Mouse (Mus musculus): ENCODE measurements at regions not wholly inside any gene's neighbourhood (a gene's known extent, or its start where the extent isn't known, plus 50 kb on each side); places are given as distances from the start of the nearest gene placed in this dataset.

GRCm38 (mm10) chr10:98372561-98372960 is 541.6 kb upstream of the Atp2b1 start:
- H3K9me3 ChIP-seq (ENCODE audit: low read length), result no peaks in the 10 kb centered on the region
- no peak overlapping the region for H3K9ac ChIP-seq (replicated peaks; ENCODE audit: low read length)
- H3K4me1 ChIP-seq (ENCODE audit: insufficient read depth, low read length), result peaks cover 7% of the 10 kb centered on the region; the same call in 1 of the 2 replicates
- H3K27ac ChIP-seq (ENCODE audit: low read length), result no peak overlapping the region
- H3K4me2 ChIP-seq (replicated peaks; ENCODE audit: low read depth, low read length), result no peak overlapping the region
- no peak overlapping the region for H3K4me3 ChIP-seq (ENCODE audit: low read length)
- no peak for ATAC-seq (ENCODE audit: low FRiP score, low TSS enrichment)
- WGBS, result 65% methylated on average over 4 of the region's 4 CpGs
- no peaks in the 10 kb centered on the region for H3K27me3 ChIP-seq (ENCODE audit: insufficient read depth, low read length)
- no peaks in the 10 kb centered on the region for H3K36me3 ChIP-seq (ENCODE audit: insufficient read depth, low read length)

DNA sequence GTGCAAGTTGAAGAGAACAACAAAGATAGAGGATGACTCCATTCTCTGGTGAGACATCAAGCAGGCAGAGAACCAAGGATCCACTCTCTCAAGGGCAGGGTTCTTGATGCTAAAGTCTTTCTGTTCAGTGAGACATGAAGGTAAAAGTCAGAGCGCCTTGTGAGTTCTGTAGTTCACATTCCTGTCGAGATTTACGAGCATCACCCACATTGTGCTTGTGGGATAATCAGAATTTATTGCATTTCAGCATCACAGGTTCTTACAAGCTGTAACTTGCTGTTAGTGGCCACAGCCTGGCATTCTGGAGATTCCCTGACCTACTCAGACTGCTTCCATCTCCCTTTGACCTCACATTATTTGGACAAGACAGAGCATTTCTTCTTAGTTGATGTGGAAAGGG is 540.9 kb upstream of the Atp2b1 start:
- Histone ChIP-seq H3K4me2 (replicated peaks; ENCODE audit: low read depth, low read length) (no peak overlapping the region), H3K9me3 (ENCODE audit: low read length) (no peaks in the 10 kb centered on the region), H3K4me3 (ENCODE audit: low read length) (no peak overlapping the region), H3K27ac (ENCODE audit: low read length) (no peak overlapping the region), H3K4me1 (ENCODE audit: insufficient read depth, low read length) (peaks cover 7% of the 10 kb centered on the region; the same call in 1 of the 2 replicates), H3K9ac (replicated peaks; ENCODE audit: low read length) (no peak overlapping the region), H3K27me3 (ENCODE audit: insufficient read depth, low read length) (no peaks in the 10 kb centered on the region), H3K36me3 (ENCODE audit: insufficient read depth, low read length) (no peaks in the 10 kb centered on the region)
- WGBS, result 24% methylated on average over 3 of the region's 3 CpGs
- no peak for ATAC-seq (ENCODE audit: low FRiP score, low TSS enrichment)

GRCm38 (mm10) chr10:98374684-98375083 is 539.5 kb upstream of the Atp2b1 start:
- ATAC-seq (ENCODE audit: low FRiP score, low TSS enrichment), result no peak
- no peak overlapping the region for H3K4me3 ChIP-seq (ENCODE audit: low read length)
- no peak overlapping the region for H3K27ac ChIP-seq (ENCODE audit: low read length)
- H3K9me3 ChIP-seq (ENCODE audit: low read length), result no peaks in the 10 kb centered on the region
- no peak overlapping the region for H3K4me2 ChIP-seq (replicated peaks; ENCODE audit: low read depth, low read length)
- H3K36me3 ChIP-seq (ENCODE audit: insufficient read depth, low read length), result no peaks in the 10 kb centered on the region
- peaks cover 7% of the 10 kb centered on the region; the same call in 1 of the 2 replicates for H3K4me1 ChIP-seq (ENCODE audit: insufficient read depth, low read length)
- no peak overlapping the region for H3K9ac ChIP-seq (replicated peaks; ENCODE audit: low read length)
- H3K27me3 ChIP-seq (ENCODE audit: insufficient read depth, low read length), result no peaks in the 10 kb centered on the region

GRCm38 (mm10) chr10:98388543-98388942 is 525.7 kb upstream of the Atp2b1 start:
- H3K27ac ChIP-seq (ENCODE audit: low read length), result no peak overlapping the region
- no peak overlapping the region for H3K4me3 ChIP-seq (ENCODE audit: low read length)
- no peaks in the 10 kb centered on the region for H3K4me1 ChIP-seq (ENCODE audit: insufficient read depth, low read length)
- H3K9ac ChIP-seq (replicated peaks; ENCODE audit: low read length), result no peak overlapping the region
- H3K4me2 ChIP-seq (replicated peaks; ENCODE audit: low read depth, low read length), result no peak overlapping the region
- H3K27me3 ChIP-seq (ENCODE audit: insufficient read depth, low read length), result no peaks in the 10 kb centered on the region
- no peaks in the 10 kb centered on the region for H3K9me3 ChIP-seq (ENCODE audit: low read length)
- ATAC-seq (ENCODE audit: low FRiP score, low TSS enrichment), result no peak
- H3K36me3 ChIP-seq (ENCODE audit: insufficient read depth, low read length), result no peaks in the 10 kb centered on the region

DNA sequence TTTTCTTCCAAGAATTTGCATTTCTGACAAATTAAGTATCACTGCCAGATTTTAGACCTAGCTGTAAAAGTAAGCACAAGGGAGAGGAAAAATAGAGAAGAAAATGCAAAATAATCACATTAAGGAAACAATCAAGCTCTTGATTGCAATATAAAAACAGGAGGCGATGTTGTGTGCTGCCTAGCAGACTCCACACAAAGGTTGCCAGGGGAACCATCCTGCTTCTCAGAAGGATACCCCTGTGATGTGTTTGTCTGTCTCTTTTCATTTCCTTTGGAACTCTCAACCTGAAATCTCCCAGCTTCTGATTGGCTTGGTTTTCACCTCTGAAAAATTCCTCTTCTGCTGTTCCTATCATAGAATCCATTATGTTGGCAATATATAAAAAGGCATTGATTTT is 514.3 kb upstream of the Atp2b1 start:
- H3K36me3 ChIP-seq (ENCODE audit: insufficient read depth, low read length), result no peaks in the 10 kb centered on the region
- no peak overlapping the region for H3K9ac ChIP-seq (replicated peaks; ENCODE audit: low read length)
- no peaks in the 10 kb centered on the region for H3K9me3 ChIP-seq (ENCODE audit: low read length)
- ATAC-seq (ENCODE audit: low FRiP score, low TSS enrichment), result no peak
- H3K27me3 ChIP-seq (ENCODE audit: insufficient read depth, low read length), result no peaks in the 10 kb centered on the region
- no peaks in the 10 kb centered on the region for H3K4me1 ChIP-seq (ENCODE audit: insufficient read depth, low read length)
- no peak overlapping the region for H3K4me2 ChIP-seq (replicated peaks; ENCODE audit: low read depth, low read length)
- no peak overlapping the region for H3K27ac ChIP-seq (ENCODE audit: low read length)
- 81% methylated on average over 1 of the region's 1 CpGs for WGBS
- no peak overlapping the region for H3K4me3 ChIP-seq (ENCODE audit: low read length)

GRCm38 (mm10) chr10:98417807-98418743 is 496.1 kb upstream of the Atp2b1 start:
- no peak overlapping the region for H3K27ac ChIP-seq (ENCODE audit: low read length)
- no peak overlapping the region for H3K4me2 ChIP-seq (replicated peaks; ENCODE audit: low read depth, low read length)
- no peaks in the 10 kb centered on the region for H3K36me3 ChIP-seq (ENCODE audit: insufficient read depth, low read length)
- ATAC-seq (ENCODE audit: low FRiP score, low TSS enrichment), result no peak
- H3K27me3 ChIP-seq (ENCODE audit: insufficient read depth, low read length), result no peaks in the 10 kb centered on the region
- no peak overlapping the region for H3K9ac ChIP-seq (replicated peaks; ENCODE audit: low read length)
- no peaks in the 10 kb centered on the region for H3K4me1 ChIP-seq (ENCODE audit: insufficient read depth, low read length)
- H3K4me3 ChIP-seq (ENCODE audit: low read length), result no peak overlapping the region
- whole genome bisulfite sequencing, result 80% methylated on average over 16 of the region's 17 CpGs
- H3K9me3 ChIP-seq (ENCODE audit: low read length), result no peaks in the 10 kb centered on the region

GRCm38 (mm10) chr10:98424450-98424849 is 489.8 kb upstream of the Atp2b1 start:
- no peaks in the 10 kb centered on the region for H3K9me3 ChIP-seq (ENCODE audit: low read length)
- H3K4me2 ChIP-seq (replicated peaks; ENCODE audit: low read depth, low read length), result no peak overlapping the region
- H3K4me1 ChIP-seq (ENCODE audit: insufficient read depth, low read length), result no peaks in the 10 kb centered on the region
- no peak overlapping the region for H3K4me3 ChIP-seq (ENCODE audit: low read length)
- 97% methylated on average over 1 of the region's 1 CpGs for WGBS
- H3K27ac ChIP-seq (ENCODE audit: low read length), result no peak overlapping the region
- H3K36me3 ChIP-seq (ENCODE audit: insufficient read depth, low read length), result no peaks in the 10 kb centered on the region
- no peak overlapping the region for H3K9ac ChIP-seq (replicated peaks; ENCODE audit: low read length)
- ATAC-seq (ENCODE audit: low FRiP score, low TSS enrichment), result no peak
- no peaks in the 10 kb centered on the region for H3K27me3 ChIP-seq (ENCODE audit: insufficient read depth, low read length)

GRCm38 (mm10) chr10:98434974-98435373 is 479.2 kb upstream of the Atp2b1 start:
- 93% methylated on average over 3 of the region's 3 CpGs for WGBS

DNA sequence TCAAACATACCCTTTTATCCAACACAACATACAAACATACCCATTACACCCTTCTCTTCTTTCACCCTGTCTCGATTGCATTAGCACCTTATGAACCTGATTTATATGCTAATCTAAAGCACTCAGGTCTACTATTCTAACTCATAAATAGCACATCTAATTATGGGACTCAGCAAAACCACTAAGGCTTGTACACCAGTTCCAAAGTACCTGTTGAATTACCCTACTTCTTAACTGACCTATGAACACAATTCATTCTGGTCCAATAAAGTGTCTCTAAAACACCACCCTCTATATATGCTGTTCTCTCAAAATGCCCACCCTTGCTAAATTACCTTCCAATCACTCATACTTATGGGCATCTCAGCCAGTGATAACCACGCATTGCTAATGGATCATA is 452.7 kb upstream of the Atp2b1 start:
- no peak for ATAC-seq (ENCODE audit: low FRiP score, low TSS enrichment)
- Histone ChIP-seq H3K27me3 (ENCODE audit: insufficient read depth, low read length) (no peaks in the 10 kb centered on the region), H3K27ac (ENCODE audit: low read length) (no peak overlapping the region), H3K36me3 (ENCODE audit: insufficient read depth, low read length) (no peaks in the 10 kb centered on the region), H3K4me1 (ENCODE audit: insufficient read depth, low read length) (no peaks in the 10 kb centered on the region), H3K4me3 (ENCODE audit: low read length) (no peak overlapping the region), H3K9ac (replicated peaks; ENCODE audit: low read length) (no peak overlapping the region), H3K9me3 (ENCODE audit: low read length) (no peaks in the 10 kb centered on the region), H3K4me2 (replicated peaks; ENCODE audit: low read depth, low read length) (no peak overlapping the region)
- WGBS, result 86% methylated on average over 2 of the region's 2 CpGs

More at GRCm38 (mm10) chr10:98434974-98435373, 479.2 kb upstream of the Atp2b1 start:
- Histone ChIP-seq H3K4me2 (replicated peaks; ENCODE audit: low read depth, low read length) (no peak overlapping the region), H3K4me1 (ENCODE audit: insufficient read depth, low read length) (no peaks in the 10 kb centered on the region), H3K9me3 (ENCODE audit: low read length) (no peaks in the 10 kb centered on the region), H3K36me3 (ENCODE audit: insufficient read depth, low read length) (no peaks in the 10 kb centered on the region), H3K9ac (replicated peaks; ENCODE audit: low read length) (no peak overlapping the region), H3K27me3 (ENCODE audit: insufficient read depth, low read length) (no peaks in the 10 kb centered on the region), H3K4me3 (ENCODE audit: low read length) (no peak overlapping the region), H3K27ac (ENCODE audit: low read length) (no peak overlapping the region)
- ATAC-seq (ENCODE audit: low FRiP score, low TSS enrichment), result no peak

DNA sequence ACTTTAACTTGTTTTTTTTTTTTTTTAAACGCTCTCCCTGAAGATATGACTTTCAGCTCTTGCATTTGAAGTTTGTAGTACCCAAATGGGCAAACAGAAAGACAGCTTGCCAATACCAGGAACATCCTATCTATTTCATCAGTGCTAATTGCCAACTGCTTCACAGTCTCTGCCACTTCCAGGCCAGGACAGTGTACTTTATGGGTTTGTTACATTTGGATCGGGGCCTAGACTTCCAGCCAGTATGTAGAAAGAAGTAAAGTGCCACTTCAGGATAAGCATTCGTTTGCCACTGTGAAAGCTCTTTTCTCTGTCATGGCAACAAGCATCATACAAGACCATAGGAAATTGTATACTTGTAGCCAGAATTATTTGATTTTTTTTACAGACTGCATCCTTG is 439.6 kb upstream of the Atp2b1 start:
- Histone ChIP-seq H3K27me3 (ENCODE audit: insufficient read depth, low read length) (no peaks in the 10 kb centered on the region), H3K4me1 (ENCODE audit: insufficient read depth, low read length) (no peaks in the 10 kb centered on the region), H3K9me3 (ENCODE audit: low read length) (no peaks in the 10 kb centered on the region), H3K4me3 (ENCODE audit: low read length) (no peak overlapping the region), H3K9ac (replicated peaks; ENCODE audit: low read length) (no peak overlapping the region), H3K27ac (ENCODE audit: low read length) (no peak overlapping the region), H3K36me3 (ENCODE audit: insufficient read depth, low read length) (no peaks in the 10 kb centered on the region), H3K4me2 (replicated peaks; ENCODE audit: low read depth, low read length) (no peak overlapping the region)
- ATAC-seq (ENCODE audit: low FRiP score, low TSS enrichment), result no peak
- 85% methylated on average over 3 of the region's 3 CpGs for WGBS
